Mouse (Mus musculus) layer of hippocampus, adult 2 months (tissue): ENCODE measurements around the gene Rgs11. TPM values are rescaled to one million over a fixed set of nuclear protein-coding genes. Genes with fewer than 3 reads are reported as not detected.
A peak's percentile ranks its signal among the peaks of the same experiment; 100 is the strongest.

Source experiments
- DNase-seq, 2 experiments: peaks; one replicate each; pipeline ENCODE4 v3.0.0; 2022; ENCODE audit warnings: low spot score in 2 of 2
- H3K27ac ChIP-seq: fragments of 200-600 bp; 2 replicates; pipeline ENCODE4 v1.8.1; 2022
- H3K4me3 ChIP-seq: fragments of 200-600 bp; 2 replicates; pipeline ENCODE4 v1.8.1; 2022; ENCODE audit warnings: mild to moderate bottlenecking
- CTCF ChIP-seq: fragments of 200-600 bp; conservative IDR thresholded peaks from 2 replicates; pipeline ENCODE4 v1.8.1; 2022; ENCODE audit warnings: antibody characterized with exemption, mild to moderate bottlenecking, moderate library complexity
- total RNA-seq, 2 experiments: library from RNA; stranded (reverse); gene quantifications; 2 replicates each; pipeline ENCODE4 v1.2.3; 2021

The Rgs11 gene
- total RNA-seq, 2 experiments from 2014 or later, result 49.2 to 56.9 TPM

DNA sequence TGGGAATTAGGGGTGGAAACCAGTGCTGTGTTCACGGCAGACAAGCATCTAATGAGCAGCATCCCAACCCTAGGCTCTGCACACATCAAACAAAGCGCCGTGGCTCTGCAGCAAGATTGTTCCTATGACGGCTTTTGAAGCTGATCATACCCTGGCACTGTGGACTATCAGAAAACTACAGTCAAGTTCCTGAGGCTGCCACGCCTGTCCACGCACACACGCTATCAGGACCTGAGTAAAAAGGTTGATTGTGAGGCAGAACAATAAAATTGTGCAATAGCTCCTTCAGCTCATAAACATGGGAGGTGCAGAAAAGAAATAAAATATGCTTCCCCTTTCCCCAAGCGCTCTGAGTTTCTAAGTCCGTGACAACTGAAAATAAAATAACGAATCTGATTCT is 34.9 kb downstream of the Rgs11 start:
- no peak for TF ChIP-seq CTCF
- Histone ChIP-seq H3K27ac (0 out of 2 replicates have a peak overlapping the region, but pooled peaks have one; percentile 18), H3K4me3 (no peak overlapping the region)
- no peak for DNase-seq

DNA sequence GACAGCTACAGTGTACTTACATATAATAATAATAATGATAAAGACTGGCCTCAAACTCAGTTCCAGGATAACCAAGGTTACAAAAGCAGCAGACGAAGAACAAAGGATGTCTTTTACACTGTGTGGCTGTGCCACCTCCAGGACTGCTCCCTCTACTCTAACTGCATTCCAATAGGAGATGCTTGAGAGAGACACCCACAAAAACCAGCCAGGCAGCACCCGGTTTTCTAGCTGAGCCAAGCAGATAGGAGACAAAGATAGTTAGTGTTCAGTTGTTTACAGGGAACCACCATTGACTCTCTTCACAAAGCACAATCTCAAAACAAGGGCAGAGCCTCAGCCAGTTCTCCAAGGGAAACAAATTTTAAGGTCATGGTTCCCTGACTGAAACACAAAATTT is 36.8 kb downstream of the Rgs11 start:
- no peak for TF ChIP-seq CTCF
- no peak overlapping the region for H3K4me3 ChIP-seq
- peak in 1 of 2 experiments; percentile 12 for DNase-seq
- peak overlapping the region; percentile 30; the same call in 1 of the 2 replicates for H3K27ac ChIP-seq

DNA sequence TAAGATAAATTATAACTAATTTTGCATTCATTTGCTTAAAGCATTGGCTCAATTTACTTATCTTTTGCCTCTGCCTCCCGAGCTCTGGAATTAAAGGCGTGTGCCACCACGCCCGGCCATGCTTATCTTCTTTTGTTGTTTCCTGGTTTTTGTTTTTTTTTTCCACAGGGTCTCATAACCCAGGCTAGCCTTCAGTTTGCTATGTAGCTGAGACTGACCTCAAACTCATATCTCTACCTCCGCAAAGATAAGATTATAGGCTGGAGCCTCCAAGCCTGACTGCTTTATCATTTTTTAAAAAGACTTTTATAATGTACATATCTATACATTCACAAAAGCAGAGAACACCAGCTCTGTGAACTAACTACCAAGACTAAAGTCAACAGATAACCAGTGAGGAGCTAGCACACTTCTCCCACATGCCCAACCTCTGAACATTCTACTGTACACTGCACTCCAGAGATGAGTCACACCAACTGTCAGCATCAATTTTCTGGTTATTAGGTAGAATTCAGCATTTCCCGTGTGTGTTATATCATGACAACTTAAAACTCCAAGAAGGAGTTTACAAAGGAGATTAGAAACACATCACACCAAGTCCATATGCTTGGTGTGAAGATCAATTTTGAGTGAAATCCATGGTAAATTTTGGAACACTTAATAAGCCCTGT is 37.5 kb downstream of the Rgs11 start:
- TF ChIP-seq CTCF, result no peak
- DNase-seq, result no peak
- Histone ChIP-seq H3K27ac (peak overlapping the region; percentile 30; the same call in 1 of the 2 replicates), H3K4me3 (no peak overlapping the region)

DNA sequence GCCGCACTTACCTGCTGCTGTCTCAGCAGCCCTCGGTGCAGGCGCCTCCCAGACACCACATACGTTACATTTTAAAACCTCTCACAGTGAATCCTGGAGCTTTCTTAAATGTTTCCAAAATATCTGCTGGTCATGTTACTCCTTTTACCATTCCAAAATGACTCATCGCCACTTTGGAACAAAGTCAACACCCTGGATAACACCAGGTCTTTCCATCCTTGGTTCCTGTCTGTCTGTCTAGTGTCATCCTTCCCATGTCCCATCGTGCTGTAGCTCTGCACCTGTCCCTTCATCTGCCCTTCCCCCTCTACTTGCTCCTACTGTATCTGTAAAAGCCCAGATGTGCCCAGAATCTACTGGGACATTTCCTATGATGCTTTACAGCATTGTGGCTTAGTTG is 38.2 kb downstream of the Rgs11 start:
- Histone ChIP-seq H3K4me3 (no peak overlapping the region), H3K27ac (peak overlapping the region; percentile 30; the same call in 1 of the 2 replicates)
- TF ChIP-seq CTCF, result no peak
- DNase-seq, result no peak

DNA sequence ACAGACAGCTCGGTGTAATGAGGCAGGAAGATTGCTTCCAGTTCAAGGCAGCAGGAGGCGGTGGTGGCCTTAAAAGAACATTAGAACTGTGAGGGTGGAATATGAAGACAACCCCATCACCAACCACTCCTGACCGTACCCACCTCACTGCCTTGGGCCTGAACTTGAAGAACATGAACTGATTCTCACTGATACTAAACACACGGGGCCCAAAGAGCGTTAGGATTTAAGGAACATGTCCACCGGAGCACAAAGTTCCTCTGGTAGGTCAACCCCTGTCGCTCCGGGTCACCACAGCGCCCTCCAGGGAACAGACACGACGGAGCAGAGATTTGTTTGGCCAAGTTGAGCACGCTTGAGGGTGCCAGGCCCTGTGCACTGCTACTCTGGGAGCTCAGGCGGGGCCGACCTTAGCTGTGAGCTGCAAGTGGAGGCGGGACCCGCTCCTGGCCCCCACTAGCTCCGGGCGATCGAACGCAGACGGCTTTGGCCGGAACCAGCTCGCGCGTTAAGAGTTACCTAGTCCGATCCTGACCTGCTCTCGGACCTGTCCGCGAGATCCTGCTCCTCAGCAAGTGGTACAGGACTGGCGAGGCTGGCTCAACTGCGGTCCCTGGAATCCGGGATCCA is 40.8 kb downstream of the Rgs11 start:
- peak; percentile 26 to 48 for DNase-seq
- Histone ChIP-seq H3K4me3 (peak overlapping the region; percentile 89), H3K27ac (peak overlapping the region; percentile 95)
- TF ChIP-seq CTCF, result peak; percentile 64

DNA sequence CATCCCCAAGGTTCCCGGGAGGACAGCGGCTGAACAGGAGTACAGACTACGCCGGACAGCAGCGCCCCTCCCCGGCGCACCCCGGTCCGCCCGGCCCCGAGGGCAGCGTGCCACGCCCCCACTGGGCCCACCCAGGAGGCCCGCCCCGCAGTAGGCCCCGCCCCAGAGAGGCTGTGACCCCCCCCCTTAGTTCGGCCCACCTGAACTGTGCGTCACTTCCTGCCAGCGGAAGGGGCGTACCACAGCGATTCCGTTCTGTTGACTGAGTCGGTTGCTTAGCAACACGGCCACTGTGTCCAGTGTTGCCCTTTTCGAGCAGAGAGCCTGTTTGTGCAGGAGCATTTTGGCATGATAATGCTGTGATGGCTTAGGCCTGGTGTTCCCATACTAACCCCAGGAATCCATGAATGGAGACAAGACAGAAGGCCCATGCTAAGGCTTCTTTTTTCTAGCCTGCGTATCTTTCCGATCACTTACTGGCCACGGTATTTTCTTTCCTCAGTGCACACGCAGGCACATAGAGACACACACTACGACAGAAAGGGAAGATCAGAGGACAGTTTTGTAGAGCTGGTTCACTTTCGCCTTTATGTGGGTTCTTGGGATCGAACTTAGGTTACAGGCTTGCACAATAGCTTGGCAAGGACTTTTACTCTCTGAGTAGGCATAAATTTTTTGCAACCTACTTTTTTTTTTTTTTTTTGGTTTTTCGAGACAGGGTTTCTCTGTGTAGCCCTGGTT is 41.5 kb downstream of the Rgs11 start, which contains the start of gene Fam234a:
TSS of gene Fam234a (minus strand) at position 142 of the 741 bp plus-strand sequence.
- Histone ChIP-seq H3K4me3 (peak within 1 kb of the TSS; percentile 89), H3K27ac (peak within 1 kb of the TSS; percentile 95)
- 0 out of 2 replicates have a peak, but pooled peaks have one; percentile 29 for TF ChIP-seq CTCF
- DNase-seq, result peak; percentile 90 to 93

DNA sequence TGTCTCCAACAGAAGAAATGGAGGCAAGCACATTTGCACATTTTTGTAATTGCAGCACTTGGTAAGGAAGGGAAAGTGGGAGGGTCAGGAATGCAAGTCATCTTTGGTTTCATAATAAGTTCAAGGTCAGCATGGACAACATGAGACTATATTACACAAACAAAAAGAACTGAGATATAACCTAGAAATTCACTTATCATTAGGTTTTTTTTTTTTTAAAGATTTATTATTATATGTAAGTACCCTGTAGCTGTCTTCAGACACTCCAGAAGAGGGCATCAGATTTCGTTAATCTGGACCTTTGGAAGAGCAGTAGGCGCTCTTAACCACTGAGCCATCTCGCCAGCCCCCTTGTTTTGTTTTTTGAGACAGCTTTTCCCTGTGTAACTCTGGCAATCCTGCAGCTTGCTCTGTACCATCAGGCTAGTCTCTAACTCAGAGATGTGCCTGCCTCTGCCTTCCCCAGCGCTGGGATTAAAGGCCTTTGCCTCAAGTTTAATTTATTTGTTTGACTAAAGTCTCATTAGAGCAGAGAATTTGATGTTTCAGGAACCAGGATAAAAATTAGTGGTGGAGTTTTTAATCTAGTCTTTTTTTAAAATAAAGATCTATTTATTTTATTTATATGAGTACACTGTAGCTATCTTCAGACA is 49.3 kb downstream of the Rgs11 start:
- no peak for TF ChIP-seq CTCF
- no peak for DNase-seq
- Histone ChIP-seq H3K27ac (peak overlapping the region; percentile 98), H3K4me3 (peak overlapping the region; percentile 66)

DNA sequence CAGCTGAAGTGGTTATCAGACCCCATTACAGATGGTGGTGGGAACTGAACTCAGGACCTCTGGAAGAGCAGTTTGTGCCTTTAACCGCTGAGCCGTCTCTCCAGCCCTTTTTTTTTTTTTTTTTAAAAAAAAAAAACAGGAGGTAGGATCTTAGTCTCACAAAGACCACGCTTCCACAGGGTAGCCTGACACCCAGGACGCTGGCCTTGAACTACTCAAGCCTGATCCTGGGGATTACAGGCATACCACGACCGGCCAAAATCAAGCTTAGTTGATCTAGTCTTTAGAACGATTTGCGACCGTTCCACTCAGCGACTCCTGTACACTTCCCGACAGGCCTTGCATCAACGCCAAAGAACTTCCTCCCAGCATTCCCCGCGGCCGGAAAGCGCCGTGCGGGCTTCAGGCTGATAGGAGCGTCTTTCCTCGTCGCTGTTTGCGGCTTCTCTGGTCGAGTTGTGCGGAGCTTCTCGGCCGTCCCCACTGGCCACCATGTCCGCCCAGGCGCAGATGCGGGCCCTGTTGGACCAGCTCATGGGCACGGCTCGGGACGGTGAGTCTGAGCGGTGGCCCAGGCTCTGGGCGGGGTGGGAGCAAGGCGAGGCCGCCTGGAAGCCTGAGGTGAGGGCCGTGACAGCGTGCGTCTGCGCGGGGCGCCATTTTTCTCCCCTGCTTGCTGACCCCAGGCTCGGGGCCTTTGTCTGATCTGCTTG is 49.9 kb downstream of the Rgs11 start, which contains the start of gene Luc7l:
TSS of gene Luc7l (plus strand) at position 358 of the 713 bp plus-strand sequence.
- Histone ChIP-seq H3K4me3 (peak within 1 kb of the TSS; percentile 66), H3K27ac (peak within 1 kb of the TSS; percentile 98)
- peak; percentile 95 for DNase-seq
- TF ChIP-seq CTCF, result no peak

DNA sequence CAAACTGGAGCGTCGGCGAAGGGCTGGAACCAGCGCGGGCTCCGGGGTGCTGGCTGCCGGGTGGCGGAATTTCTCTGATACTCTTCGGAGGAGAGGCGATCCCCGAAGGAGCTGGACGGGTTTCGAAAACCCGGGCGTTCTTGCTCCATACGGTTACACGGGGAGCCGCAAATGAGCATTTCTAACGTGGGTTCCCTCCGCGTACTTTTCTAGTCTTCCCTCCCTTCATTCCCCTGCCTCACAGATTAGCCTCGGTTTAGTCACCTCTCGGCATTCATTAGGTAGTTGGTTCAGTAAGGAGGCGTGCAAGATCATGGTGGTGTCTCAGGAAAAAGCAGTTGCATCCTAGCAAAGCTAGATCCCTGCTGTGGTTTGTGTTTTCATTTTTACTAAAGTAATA is 50.6 kb downstream of the Rgs11 start:
- Histone ChIP-seq H3K4me3 (peak overlapping the region; percentile 66), H3K27ac (peak overlapping the region; percentile 98)
- TF ChIP-seq CTCF, result no peak
- no peak for DNase-seq

DNA sequence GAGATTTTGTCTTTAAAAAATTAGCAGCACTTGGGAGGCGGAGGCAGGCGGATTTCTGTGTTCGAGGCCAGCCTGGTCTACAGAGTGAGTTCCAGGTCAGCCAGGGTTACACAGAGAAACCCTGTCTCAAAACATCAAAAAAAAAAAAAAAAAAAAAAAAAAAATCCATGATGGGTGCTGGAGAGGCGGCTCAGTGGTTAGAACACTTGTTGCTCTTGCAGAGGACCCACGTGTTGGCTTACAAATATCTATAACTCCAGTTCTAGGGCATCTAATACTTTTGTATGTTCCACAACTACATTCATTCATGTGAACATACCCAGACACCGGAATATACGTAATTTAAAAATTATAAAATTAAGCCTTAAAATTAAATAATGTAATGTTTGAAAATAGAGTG is 52.6 kb downstream of the Rgs11 start:
- Histone ChIP-seq H3K4me3 (no peak overlapping the region), H3K27ac (no peak overlapping the region)
- DNase-seq, result no peak
- no peak for TF ChIP-seq CTCF

Other genes with a start within 250 kb of the Rgs11 start
- 10 to 100 TPM; 53.6 to 58.8 TPM for gene Capn15, start 217.2 kb upstream of the Rgs11 start, total RNA-seq
- gene Rab11fip3, start 133.4 kb upstream of the Rgs11 start, total RNA-seq, result 100 to 1,000 TPM; 108 to 115 TPM
- gene Decr2, start 112.6 kb upstream of the Rgs11 start, total RNA-seq, result 10 to 100 TPM; 26.7 to 28.9 TPM
- gene Nme4, start 107.3 kb upstream of the Rgs11 start, total RNA-seq, result 1 to 10 TPM; 5.7 to 6.7 TPM
- gene Tmem8, start 89.7 kb upstream of the Rgs11 start, total RNA-seq, result 10 to 100 TPM; 14.1 to 14.2 TPM
- gene Mrpl28, start 79.5 kb upstream of the Rgs11 start, total RNA-seq, result 10 to 100 TPM; 59.7 to 63.9 TPM
- 10 to 100 TPM; 24.3 to 25.2 TPM for gene Axin1, start 64.3 kb upstream of the Rgs11 start, total RNA-seq
- under 1 TPM in 1 of 2 experiments, not detected in 1; 0.61 TPM for gene Pdia2, start 3.9 kb upstream of the Rgs11 start, total RNA-seq
- gene Arhgdig, start 4.8 kb downstream of the Rgs11 start, total RNA-seq, result 10 to 100 TPM; 59.4 to 61.4 TPM
- 10 to 100 TPM; 18.8 to 21.0 TPM for gene Fam234a, start 41.3 kb downstream of the Rgs11 start, total RNA-seq
- 10 to 100 TPM; 87.5 to 91.9 TPM for gene Luc7l, start 49.9 kb downstream of the Rgs11 start, total RNA-seq
- gene Neurl1b, start 211.9 kb downstream of the Rgs11 start, total RNA-seq, result 10 to 100 TPM; 68.8 to 75.0 TPM